Mouse (Mus musculus): ENCODE data around the gene Foxi2.
A peak's percentile ranks its signal among the peaks of the same experiment; 100 is the strongest.

- TF ChIP-seq CTCF (conservative IDR thresholded peaks at IDR 0.05; ENCODE audit: low read length) = peak; percentile 45
- no peak for TF ChIP-seq POU5F1 (IDR thresholded peaks at IDR 0.05; ENCODE audit: borderline replicate concordance, low read length)
Observed at GRCm38 (mm10) chr7:135428840-135429239, 18.7 kb downstream of the Foxi2 start.
